Mouse (Mus musculus) monocyte, adult 59 days (primary cell): ENCODE measurements around the gene Ssxb3. TPM values are rescaled to one million over a fixed set of nuclear protein-coding genes. Genes with fewer than 3 reads are reported as not detected.

ENCODE experiments used
- total RNA-seq, 2 experiments: library from RNA; stranded (reverse); gene quantifications; one replicate each; pipeline ENCODE4 v1.2.4; 2023

The Ssxb3 gene
- not detected for total RNA-seq

GRCm38 (mm10) chrX:8591716-8592115, at the start of gene Ssxb3:
Gene Ssxb3, minus strand, starts transcription at chrX:8591816.

GRCm38 (mm10) chrX:8548155-8548554, 43.5 kb downstream of the Ssxb3 start, which contains the start of gene Ssxb6:
Gene Ssxb6, minus strand, starts transcription at chrX:8548255.

Other genes starting within 250 kb of the Ssxb3 start
- not detected for gene Ssxb9, start 224.8 kb downstream of the Ssxb3 start, total RNA-seq
- gene Ssxb1, start 178.5 kb downstream of the Ssxb3 start, total RNA-seq: not detected
- not detected for gene Ssxb2, start 130.1 kb downstream of the Ssxb3 start, total RNA-seq
- not detected for gene Gm14459, start 66.9 kb downstream of the Ssxb3 start, total RNA-seq
- gene Ssxb6, start 43.6 kb downstream of the Ssxb3 start, total RNA-seq: not detected
- not detected for gene Ssxb8, start 99.0 kb upstream of the Ssxb3 start, total RNA-seq
- gene Ssx9, start 156.6 kb upstream of the Ssxb3 start, total RNA-seq: not detected
- not detected for gene Ssxb5, start 211.9 kb upstream of the Ssxb3 start, total RNA-seq